Mouse (Mus musculus) liver, adult 2 months (tissue): ENCODE data around the gene Gm17359. TPM values are rescaled to one million over a fixed set of nuclear protein-coding genes. Genes with fewer than 3 reads are reported as not detected.

Experiments
- DNase-seq: peaks from one replicate; pipeline ENCODE4 v3.0.0-alpha.2; 2011; ENCODE audit warnings: low read depth, low spot score; ENCODE audit errors: extremely low read depth
- H3K27ac ChIP-seq: fragments of 200-500 bp; replicated peaks from 2 replicates; pipeline ENCODE4 v1.5.1; 2012; ENCODE audit warnings: low read depth, mild to moderate bottlenecking, control low read depth, inconsistent platforms, low read length; ENCODE audit not compliant: insufficient read depth
- H3K27me3 ChIP-seq: fragments of 200-500 bp; 2 replicates; pipeline ENCODE4 v1.6.1; 2012; ENCODE audit warnings: mild to moderate bottlenecking, moderate library complexity, low read length, inconsistent platforms; ENCODE audit not compliant: control insufficient read depth, insufficient read depth
- H3K36me3 ChIP-seq: fragments of 200-500 bp; 2 replicates; pipeline ENCODE4 v1.6.1; 2012; ENCODE audit warnings: low read length, inconsistent platforms; ENCODE audit not compliant: control insufficient read depth, insufficient read depth
- H3K4me1 ChIP-seq: fragments of 200-500 bp; 2 replicates; pipeline ENCODE4 v1.6.1; 2011; ENCODE audit warnings: low read length; ENCODE audit not compliant: control insufficient read depth, insufficient read depth
- H3K4me3 ChIP-seq: fragments of 200-500 bp; 2 replicates; pipeline ENCODE4 v1.5.1; 2011; ENCODE audit warnings: low read depth, mild to moderate bottlenecking, control low read depth, low read length, moderate library complexity; ENCODE audit not compliant: insufficient read depth
- H3K79me2 ChIP-seq: fragments of 200-500 bp; 2 replicates; pipeline ENCODE4 v1.6.1; 2012; ENCODE audit warnings: inconsistent platforms, mild to moderate bottlenecking, low read length, moderate library complexity; ENCODE audit not compliant: control insufficient read depth, insufficient read depth
- H3K9ac ChIP-seq: fragments of 200-500 bp; 2 replicates; pipeline ENCODE4 v1.6.1; 2012; ENCODE audit warnings: low read depth, mild to moderate bottlenecking, control low read depth, inconsistent platforms, low read length
- CTCF ChIP-seq: fragments of 200-500 bp; IDR thresholded peaks from 2 replicates; pipeline ENCODE4 v1.5.1; 2011; ENCODE audit warnings: low read depth, low read length, control low read depth
- POLR2A ChIP-seq: fragments of 200-500 bp; IDR thresholded peaks from 2 replicates; pipeline ENCODE4 v1.6.1; 2011; ENCODE audit warnings: low read length, control low read depth; ENCODE audit not compliant: insufficient read depth; ENCODE audit errors: extremely low read depth
- WGBS: fragments of 180-500 bp; shearing (Covaris S2); methylation state at CpG from one replicate; pipeline ENCODE4 v1.1.7; 2018; 5-methylcytosine and 5-hydroxymethylcytosine counted together
- polyA plus RNA-seq: library from polyadenylated mRNA; depleted of rRNA; stranded (reverse); fragments of >200 nt; gene quantifications from 2 replicates; pipeline ENCODE4 v1.2.3, GENCODE M21; 2012
- total RNA-seq: library from RNA; depleted of rRNA; stranded (reverse); fragments of >200 nt; gene quantifications from 2 replicates; pipeline ENCODE4 v1.2.3, GENCODE M21; 2014

Gm17359 gene
- total and polyA plus RNA-seq, 2 experiments, result 0.09 to 0.13 TPM

- no peak for DNase-seq
- Histone ChIP-seq H3K27ac (no peak overlapping the region), H3K27me3 (no peaks in the 10 kb centered on the region), H3K36me3 (peaks cover 41% of the 10 kb centered on the region), H3K9ac (no peak overlapping the region), H3K4me1 (no peaks in the 10 kb centered on the region), H3K4me3 (no peak overlapping the region), H3K79me2 (no peaks in the 10 kb centered on the region)
- TF ChIP-seq CTCF (no peak), POLR2A (no peak)
- WGBS, result 90% methylated on average over 4 of the region's 4 CpGs
Observed at GRCm38 (mm10) chr3:79474911-79475310, 138.4 kb downstream of the Gm17359 start.

- no peaks in the 10 kb centered on the region for H3K27me3 ChIP-seq
- H3K27ac ChIP-seq, result no peak overlapping the region
- H3K79me2 ChIP-seq, result no peaks in the 10 kb centered on the region
- H3K36me3 ChIP-seq, result peaks cover 47% of the 10 kb centered on the region
- TF ChIP-seq POLR2A (no peak), CTCF (no peak)
- 92% methylated on average over 2 of the region's 2 CpGs for WGBS
- no peaks in the 10 kb centered on the region for H3K4me1 ChIP-seq
- no peak overlapping the region for H3K9ac ChIP-seq
- DNase-seq, result no peak
- H3K4me3 ChIP-seq, result no peak overlapping the region
Observed at GRCm38 (mm10) chr3:79475980-79476379, 139.5 kb downstream of the Gm17359 start.

DNA sequence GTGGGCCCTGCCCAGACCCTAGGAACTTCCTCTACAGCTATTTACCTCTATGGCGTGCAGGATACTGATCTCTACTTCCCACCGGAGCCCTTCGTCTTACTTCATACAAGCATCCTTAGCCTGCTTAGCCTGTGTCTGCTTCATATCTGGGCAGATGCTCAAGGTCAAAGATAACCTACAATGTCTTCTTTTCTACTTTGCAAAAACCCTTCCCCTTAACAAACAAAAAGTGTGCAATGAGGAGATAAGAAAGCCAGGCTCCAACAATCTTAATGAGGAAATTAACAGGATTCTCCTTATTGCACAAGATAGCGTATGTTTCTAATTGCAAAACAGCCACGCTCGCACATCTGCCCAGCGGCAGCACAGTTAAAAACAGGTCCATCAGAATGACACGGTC lies 141.9 kb downstream of the Gm17359 start:
- H3K27ac ChIP-seq, result no peak overlapping the region
- WGBS, result 88% methylated on average over 8 of the region's 8 CpGs
- no peak overlapping the region for H3K4me3 ChIP-seq
- peaks cover 53% of the 10 kb centered on the region for H3K36me3 ChIP-seq
- no peaks in the 10 kb centered on the region for H3K27me3 ChIP-seq
- no peaks in the 10 kb centered on the region for H3K79me2 ChIP-seq
- no peak overlapping the region for H3K9ac ChIP-seq
- no peak for DNase-seq
- no peaks in the 10 kb centered on the region for H3K4me1 ChIP-seq
- TF ChIP-seq POLR2A (no peak), CTCF (no peak)

- peaks cover 58% of the 10 kb centered on the region for H3K36me3 ChIP-seq
- H3K27ac ChIP-seq, result no peak overlapping the region
Observed at GRCm38 (mm10) chr3:79478880-79479279, 142.4 kb downstream of the Gm17359 start.

DNA sequence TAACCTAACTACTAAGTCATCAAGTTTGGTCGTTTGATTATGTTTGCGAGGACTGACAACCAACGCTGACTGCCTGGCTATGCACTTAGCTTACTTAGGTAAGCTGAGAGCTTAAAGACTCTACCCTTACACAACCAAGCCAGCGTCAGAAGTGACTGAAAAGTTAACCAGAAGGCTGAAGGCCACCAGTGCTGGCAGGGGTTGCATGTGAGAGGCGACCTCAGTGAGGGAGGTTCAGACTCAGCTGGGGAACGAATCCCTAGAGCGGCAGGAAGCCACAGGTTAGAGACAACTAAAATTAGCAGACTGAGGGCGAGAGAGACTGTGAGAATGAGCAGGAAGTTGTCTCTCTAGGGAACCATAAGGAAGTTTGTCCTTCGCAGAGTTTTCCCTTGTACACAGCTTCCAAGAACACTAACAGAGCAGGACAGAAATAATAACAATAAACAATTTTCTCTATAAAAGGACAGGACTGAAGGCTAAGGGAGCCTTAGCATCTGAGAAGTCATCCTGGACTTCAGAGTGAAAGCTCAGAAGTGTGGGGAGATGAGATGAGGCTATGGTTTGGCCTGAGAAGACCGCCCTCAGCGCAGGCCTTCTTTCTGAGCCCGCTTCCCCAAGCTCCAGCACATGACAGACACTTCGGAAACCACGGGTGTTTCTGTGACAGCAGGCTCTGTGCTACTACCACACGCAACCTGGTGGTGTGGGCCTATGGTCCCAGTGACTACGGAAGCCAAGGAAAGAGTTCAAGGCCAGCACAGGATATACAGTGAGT lies 148.0 kb downstream of the Gm17359 start:
- 87% methylated on average over 16 of the region's 16 CpGs for WGBS
- DNase-seq, result no peak
- Histone ChIP-seq H3K4me3 (no peak overlapping the region), H3K4me1 (no peaks in the 10 kb centered on the region), H3K36me3 (peaks cover 64% of the 10 kb centered on the region), H3K27ac (no peak overlapping the region), H3K9ac (no peak overlapping the region), H3K79me2 (no peaks in the 10 kb centered on the region), H3K27me3 (no peaks in the 10 kb centered on the region)
- TF ChIP-seq CTCF (no peak), POLR2A (no peak)

More at GRCm38 (mm10) chr3:79478880-79479279, 142.4 kb downstream of the Gm17359 start:
- Histone ChIP-seq H3K9ac (no peak overlapping the region), H3K4me1 (no peaks in the 10 kb centered on the region), H3K4me3 (no peak overlapping the region), H3K27me3 (no peaks in the 10 kb centered on the region), H3K79me2 (no peaks in the 10 kb centered on the region)
- 91% methylated on average over 4 of the region's 4 CpGs for WGBS
- no peak for DNase-seq
- TF ChIP-seq POLR2A (no peak), CTCF (no peak)

- Histone ChIP-seq H3K9ac (no peak overlapping the region), H3K4me1 (no peaks in the 10 kb centered on the region), H3K4me3 (no peak overlapping the region), H3K79me2 (no peaks in the 10 kb centered on the region), H3K27me3 (no peaks in the 10 kb centered on the region), H3K27ac (no peak overlapping the region), H3K36me3 (peaks cover 64% of the 10 kb centered on the region)
- WGBS, result 95% methylated on average over 7 of the region's 7 CpGs
- no peak for DNase-seq
- TF ChIP-seq POLR2A (no peak), CTCF (no peak)
Observed at GRCm38 (mm10) chr3:79488025-79488424, 151.6 kb downstream of the Gm17359 start.
